Mouse (Mus musculus): ENCODE data around the gene Cav3. TPM values are rescaled to one million over a fixed set of nuclear protein-coding genes. Genes with fewer than 3 reads are reported as not detected.

Cav3 gene
- polyA plus RNA-seq, 1 experiment from 2014 or later: 0.29 TPM

DNA sequence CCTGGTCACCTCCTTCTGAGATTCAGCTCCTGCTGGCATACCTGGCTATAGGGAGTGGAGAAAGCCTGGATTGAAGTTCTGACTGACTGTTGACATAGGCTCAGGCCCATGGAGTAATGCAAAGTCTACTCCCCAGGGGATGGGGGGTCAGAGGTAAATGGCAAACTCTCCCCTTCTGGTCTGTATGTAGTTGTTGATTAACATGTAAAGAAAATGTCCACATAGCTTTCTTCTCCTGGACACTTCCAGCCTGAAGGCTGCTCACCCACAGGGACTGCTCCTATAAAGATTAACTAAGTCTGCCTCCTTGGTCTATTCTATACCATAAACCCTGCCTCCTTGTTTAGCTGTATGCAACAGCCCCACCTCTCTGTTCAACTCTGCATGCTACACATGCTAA, 6.7 kb downstream of the Cav3 start:
- ATAC-seq (ENCODE audit: low read depth): no peak
- no peak overlapping the region for H3K27ac ChIP-seq (ENCODE audit: low read depth, low read length)

DNA sequence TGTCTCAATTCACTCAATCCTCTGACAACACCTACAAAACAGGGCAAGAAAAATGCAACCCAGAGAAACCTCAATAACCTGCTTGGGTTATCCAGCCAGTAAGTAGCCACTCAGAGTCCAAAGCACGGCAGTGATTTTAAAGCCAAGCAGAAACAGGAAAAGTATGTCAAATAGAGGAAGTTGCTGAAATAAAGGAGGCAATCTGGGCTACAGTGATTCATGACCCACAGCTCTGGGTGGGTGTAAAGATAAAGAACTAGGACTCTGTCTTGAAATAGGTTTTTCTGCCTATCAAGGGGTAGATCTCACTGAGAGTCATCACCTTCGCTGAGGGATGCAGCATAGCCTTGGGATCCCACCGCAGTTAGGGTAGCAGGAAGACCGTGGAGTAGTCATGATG, 12.3 kb downstream of the Cav3 start:
- Histone ChIP-seq H3K27ac (ENCODE audit: low read depth, low read length) (no peak overlapping the region), H3K4me3 (ENCODE audit: low read depth, low read length) (no peak overlapping the region), H3K9ac (replicated peaks; ENCODE audit: low read depth, low read length) (no peak overlapping the region), H3K36me3 (ENCODE audit: control insufficient read depth, insufficient read depth, low read length) (no peaks in the 10 kb centered on the region), H3K4me2 (ENCODE audit: low read depth, low read length) (no peak overlapping the region), H3K27me3 (ENCODE audit: control insufficient read depth, insufficient read depth, low read length) (no peaks in the 10 kb centered on the region), H3K4me1 (ENCODE audit: control insufficient read depth, insufficient read depth, low read length) (no peaks in the 10 kb centered on the region), H3K9me3 (ENCODE audit: control insufficient read depth, low read length) (0 out of 2 replicates have a peak, but pooled peaks cover 3% of the 10 kb centered on the region)
- no peak for ATAC-seq (ENCODE audit: low read depth)
- WGBS: 80% methylated on average over 4 of the region's 4 CpGs

More for the DNA sequence above, 6.7 kb downstream of the Cav3 start:
- no peak overlapping the region for H3K4me3 ChIP-seq (ENCODE audit: low read depth, low read length)
- H3K9ac ChIP-seq (replicated peaks; ENCODE audit: low read depth, low read length): no peak overlapping the region
- H3K9me3 ChIP-seq (ENCODE audit: control insufficient read depth, low read length): 0 out of 2 replicates have a peak, but pooled peaks cover 3% of the 10 kb centered on the region
- H3K4me2 ChIP-seq (ENCODE audit: low read depth, low read length): no peak overlapping the region
- no peaks in the 10 kb centered on the region for H3K4me1 ChIP-seq (ENCODE audit: control insufficient read depth, insufficient read depth, low read length)
- no peaks in the 10 kb centered on the region for H3K27me3 ChIP-seq (ENCODE audit: control insufficient read depth, insufficient read depth, low read length)
- H3K36me3 ChIP-seq (ENCODE audit: control insufficient read depth, insufficient read depth, low read length): no peaks in the 10 kb centered on the region

DNA sequence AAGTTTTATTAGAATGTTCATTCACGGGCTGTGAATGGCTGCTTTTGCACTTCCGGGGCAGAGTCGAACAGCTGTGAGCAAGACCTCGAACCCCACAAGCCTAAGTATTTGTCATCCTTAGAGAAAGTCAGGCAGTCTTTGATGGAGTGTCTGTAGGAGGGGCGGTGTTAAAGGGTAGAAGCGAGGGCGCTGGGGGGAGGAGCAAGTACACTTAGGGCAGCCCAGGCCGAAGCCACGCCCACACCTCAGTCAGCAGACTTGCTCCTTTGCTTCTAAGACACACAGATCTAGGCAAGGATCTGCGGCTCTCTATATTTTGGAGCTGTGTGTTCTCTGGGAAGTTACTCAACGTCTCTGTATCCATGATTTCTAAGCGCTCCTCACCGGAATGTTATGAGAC, 20.6 kb downstream of the Cav3 start:
- H3K36me3 ChIP-seq (ENCODE audit: control insufficient read depth, insufficient read depth, low read length): no peaks in the 10 kb centered on the region
- WGBS: 47% methylated on average over 13 of the region's 13 CpGs
- no peaks in the 10 kb centered on the region for H3K9me3 ChIP-seq (ENCODE audit: control insufficient read depth, low read length)
- H3K9ac ChIP-seq (replicated peaks; ENCODE audit: low read depth, low read length): no peak overlapping the region
- H3K4me2 ChIP-seq (ENCODE audit: low read depth, low read length): no peak overlapping the region
- ATAC-seq (ENCODE audit: low read depth): no peak
- H3K27me3 ChIP-seq (ENCODE audit: control insufficient read depth, insufficient read depth, low read length): no peaks in the 10 kb centered on the region
- no peak overlapping the region for H3K27ac ChIP-seq (ENCODE audit: low read depth, low read length)
- no peak overlapping the region for H3K4me3 ChIP-seq (ENCODE audit: low read depth, low read length)
- H3K4me1 ChIP-seq (ENCODE audit: control insufficient read depth, insufficient read depth, low read length): no peaks in the 10 kb centered on the region

DNA sequence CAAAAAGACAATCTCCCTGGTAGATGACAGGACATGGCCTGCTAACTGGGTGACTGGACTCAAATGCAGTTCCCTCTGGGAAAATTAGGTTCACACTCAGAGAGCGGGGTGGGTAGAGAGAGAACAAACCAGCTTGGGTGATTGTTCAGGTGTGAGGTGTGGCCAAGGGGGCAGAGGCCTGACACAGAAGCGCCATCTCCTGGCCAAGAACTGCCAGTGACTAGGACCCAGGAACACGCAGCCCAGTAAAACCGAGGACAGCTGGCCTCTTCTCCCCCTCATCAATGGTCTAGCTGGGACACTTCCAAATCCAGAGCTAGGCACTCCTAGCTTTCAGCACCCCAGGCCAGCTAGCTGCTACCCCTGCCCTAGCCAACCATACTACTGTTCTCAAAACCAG, 25.0 kb downstream of the Cav3 start:
- Histone ChIP-seq H3K36me3 (ENCODE audit: control insufficient read depth, insufficient read depth, low read length) (no peaks in the 10 kb centered on the region), H3K27me3 (ENCODE audit: control insufficient read depth, insufficient read depth, low read length) (peaks cover 17% of the 10 kb centered on the region), H3K4me2 (ENCODE audit: low read depth, low read length) (no peak overlapping the region), H3K4me3 (ENCODE audit: low read depth, low read length) (no peak overlapping the region), H3K4me1 (ENCODE audit: control insufficient read depth, insufficient read depth, low read length) (peaks cover 5% of the 10 kb centered on the region), H3K27ac (ENCODE audit: low read depth, low read length) (no peak overlapping the region), H3K9me3 (ENCODE audit: control insufficient read depth, low read length) (no peaks in the 10 kb centered on the region), H3K9ac (replicated peaks; ENCODE audit: low read depth, low read length) (no peak overlapping the region)
- no peak for ATAC-seq (ENCODE audit: low read depth)
- 5% methylated on average over 4 of the region's 4 CpGs for WGBS

DNA sequence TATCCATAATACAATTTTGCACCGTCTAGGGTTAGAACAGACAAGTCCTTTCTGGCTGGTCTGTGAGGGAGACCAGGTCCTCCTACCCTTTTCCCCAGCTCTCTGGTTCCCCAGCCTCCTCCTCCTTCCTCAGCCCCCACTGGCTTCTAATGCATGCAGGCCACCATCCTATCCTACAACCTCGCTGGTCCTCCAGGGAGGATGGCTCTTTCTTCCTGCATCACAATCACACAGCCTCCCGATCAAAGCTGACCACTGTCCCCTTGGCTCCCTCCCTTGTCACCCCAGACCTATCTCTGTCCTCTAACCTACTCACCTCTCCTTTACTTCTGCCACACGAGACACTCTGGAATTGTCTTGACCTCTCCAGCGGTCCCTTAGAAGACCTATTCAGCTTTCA, 28.7 kb downstream of the Cav3 start:
- no peak for ATAC-seq (ENCODE audit: low read depth)
- Histone ChIP-seq H3K4me1 (ENCODE audit: control insufficient read depth, insufficient read depth, low read length) (peaks cover 11% of the 10 kb centered on the region), H3K4me3 (ENCODE audit: low read depth, low read length) (no peak overlapping the region), H3K9ac (replicated peaks; ENCODE audit: low read depth, low read length) (no peak overlapping the region), H3K4me2 (ENCODE audit: low read depth, low read length) (no peak overlapping the region), H3K27me3 (ENCODE audit: control insufficient read depth, insufficient read depth, low read length) (peaks cover 29% of the 10 kb centered on the region), H3K9me3 (ENCODE audit: control insufficient read depth, low read length) (no peaks in the 10 kb centered on the region), H3K27ac (ENCODE audit: low read depth, low read length) (no peak overlapping the region), H3K36me3 (ENCODE audit: control insufficient read depth, insufficient read depth, low read length) (no peaks in the 10 kb centered on the region)
- WGBS: 83% methylated on average over 5 of the region's 5 CpGs

DNA sequence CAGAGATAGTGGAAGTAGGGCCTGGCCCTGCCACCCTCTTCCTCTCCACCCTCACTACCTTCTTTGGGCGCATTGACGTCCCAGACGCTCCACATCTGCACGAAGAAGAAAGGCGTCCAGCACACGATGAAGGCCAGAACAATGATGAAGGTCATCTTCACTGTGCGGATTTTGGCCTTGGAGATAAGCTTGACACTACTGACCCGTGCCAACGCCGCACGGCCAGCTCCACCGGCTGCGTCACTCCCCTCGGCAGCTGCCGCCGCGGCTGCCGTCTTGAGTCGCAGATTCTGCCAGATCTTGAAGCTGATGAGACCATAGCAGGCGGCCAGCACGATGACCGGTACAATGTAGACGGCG, 29.5 kb downstream of the Cav3 start:
- peak overlapping the region; percentile 32 for H3K4me3 ChIP-seq (ENCODE audit: low read depth, low read length)
- ATAC-seq (ENCODE audit: low read depth): 0 out of 2 replicates have a peak, but pooled peaks have one; percentile 1
- 0 out of 2 replicates have a peak overlapping the region, but pooled peaks have one; percentile 21 for H3K9ac ChIP-seq (replicated peaks; ENCODE audit: low read depth, low read length)
- no peaks in the 10 kb centered on the region for H3K9me3 ChIP-seq (ENCODE audit: control insufficient read depth, low read length)
- peak overlapping the region; percentile 59 for H3K4me2 ChIP-seq (ENCODE audit: low read depth, low read length)
- no peak overlapping the region for H3K27ac ChIP-seq (ENCODE audit: low read depth, low read length)
- H3K36me3 ChIP-seq (ENCODE audit: control insufficient read depth, insufficient read depth, low read length): no peaks in the 10 kb centered on the region
- H3K4me1 ChIP-seq (ENCODE audit: control insufficient read depth, insufficient read depth, low read length): peaks cover 11% of the 10 kb centered on the region
- peaks cover 29% of the 10 kb centered on the region for H3K27me3 ChIP-seq (ENCODE audit: control insufficient read depth, insufficient read depth, low read length)
- 32% methylated on average over 24 of the region's 24 CpGs for WGBS

DNA sequence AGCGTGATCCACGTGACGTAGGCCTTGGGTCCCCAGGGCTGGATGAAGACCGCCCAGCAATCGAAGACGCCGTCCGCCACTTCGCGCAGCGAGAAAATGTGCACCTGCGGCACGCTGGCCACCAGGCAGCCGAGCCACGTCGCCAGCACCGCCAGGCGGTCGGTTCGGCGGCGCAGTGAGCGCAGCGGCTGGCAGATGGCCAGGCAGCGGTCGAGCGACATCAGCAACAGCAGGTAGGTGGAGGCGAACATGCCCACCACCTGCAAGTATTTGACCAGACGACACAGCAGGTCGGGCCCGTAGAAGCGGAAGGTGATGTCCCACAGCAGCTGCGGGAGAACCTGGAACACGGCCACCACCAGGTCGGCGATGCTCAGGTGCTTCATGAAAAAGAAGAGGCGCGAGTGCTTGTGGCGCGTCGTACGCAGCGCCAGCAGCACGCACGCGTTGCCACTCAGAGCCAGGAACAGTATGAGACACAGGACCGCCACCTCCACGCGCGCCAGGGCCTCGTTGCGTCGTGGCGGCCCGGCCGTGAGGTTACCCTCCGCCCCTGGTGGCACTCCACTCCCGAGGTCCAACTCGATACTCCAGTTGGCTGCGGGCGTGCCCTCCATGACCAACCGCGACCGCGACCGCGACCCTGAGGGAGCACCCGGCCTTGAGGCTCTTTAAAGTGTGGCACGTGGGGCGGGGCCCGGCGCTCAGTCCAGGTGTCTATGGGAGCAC, 30.0 kb downstream of the Cav3 start:
- H3K4me1 ChIP-seq (ENCODE audit: control insufficient read depth, insufficient read depth, low read length): peaks cover 11% of the 10 kb centered on the region
- no peaks in the 10 kb centered on the region for H3K9me3 ChIP-seq (ENCODE audit: control insufficient read depth, low read length)
- no peaks in the 10 kb centered on the region for H3K36me3 ChIP-seq (ENCODE audit: control insufficient read depth, insufficient read depth, low read length)
- ATAC-seq (ENCODE audit: low read depth): peak; percentile 23
- no peak overlapping the region for H3K27ac ChIP-seq (ENCODE audit: low read depth, low read length)
- H3K4me3 ChIP-seq (ENCODE audit: low read depth, low read length): peak overlapping the region; percentile 32
- peak overlapping the region; percentile 59 for H3K4me2 ChIP-seq (ENCODE audit: low read depth, low read length)
- 0 out of 2 replicates have a peak overlapping the region, but pooled peaks have one; percentile 21 for H3K9ac ChIP-seq (replicated peaks; ENCODE audit: low read depth, low read length)
- WGBS: 4% methylated on average over 72 of the region's 72 CpGs
- peaks cover 29% of the 10 kb centered on the region for H3K27me3 ChIP-seq (ENCODE audit: control insufficient read depth, insufficient read depth, low read length)

DNA sequence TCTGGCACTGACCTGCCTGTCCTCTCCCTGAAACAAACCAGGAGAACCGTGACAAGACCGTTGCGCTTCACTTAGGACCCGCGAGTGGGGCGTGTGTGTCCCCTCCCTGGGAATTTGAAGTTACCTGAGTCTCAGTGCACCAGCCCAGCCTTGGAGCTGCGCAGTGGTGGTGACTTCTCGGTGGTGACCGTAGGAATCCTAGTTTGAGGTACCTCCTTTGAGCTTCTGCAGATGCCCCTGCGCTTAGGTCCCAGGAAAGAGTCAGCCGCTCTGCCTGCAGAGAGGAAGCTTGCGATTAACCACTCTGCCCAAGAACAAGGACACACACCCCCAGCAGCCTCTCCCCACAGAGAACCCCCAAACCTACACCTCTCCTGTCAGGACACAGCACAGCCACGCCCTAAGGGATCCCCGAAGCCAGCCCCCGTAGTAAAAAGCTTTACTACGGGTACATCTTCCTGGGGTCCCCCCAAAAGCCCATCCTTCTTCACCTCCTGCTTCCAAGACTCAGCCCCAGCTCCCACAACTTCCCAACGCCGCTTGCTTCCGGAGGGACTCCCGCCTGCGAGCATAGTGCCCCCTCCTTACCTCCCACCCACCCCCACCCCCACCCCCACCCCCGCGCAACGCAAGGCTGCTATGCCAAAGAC, 30.7 kb downstream of the Cav3 start, which contains the start of gene Oxtr:
Gene Oxtr (minus strand): TSS at position 34 of the 650 bp plus-strand sequence.
- H3K9me3 ChIP-seq (ENCODE audit: control insufficient read depth, low read length): no peaks in the 10 kb centered on the region
- 5% methylated on average over 24 of the region's 24 CpGs for WGBS
- ATAC-seq (ENCODE audit: low read depth): 0 out of 2 replicates have a peak, but pooled peaks have one; percentile 4
- H3K4me1 ChIP-seq (ENCODE audit: control insufficient read depth, insufficient read depth, low read length): peaks cover 11% of the 10 kb centered on the region
- peak within 1 kb of the TSS; percentile 59 for H3K4me2 ChIP-seq (ENCODE audit: low read depth, low read length)
- 0 out of 2 replicates have a peak within 1 kb of the TSS, but pooled peaks have one; percentile 25 for H3K9ac ChIP-seq (replicated peaks; ENCODE audit: low read depth, low read length)
- H3K27ac ChIP-seq (ENCODE audit: low read depth, low read length): no peak within 1 kb of the TSS
- peak within 1 kb of the TSS; percentile 32 for H3K4me3 ChIP-seq (ENCODE audit: low read depth, low read length)
- no peaks in the 10 kb centered on the region for H3K36me3 ChIP-seq (ENCODE audit: control insufficient read depth, insufficient read depth, low read length)
- H3K27me3 ChIP-seq (ENCODE audit: control insufficient read depth, insufficient read depth, low read length): peaks cover 29% of the 10 kb centered on the region

DNA sequence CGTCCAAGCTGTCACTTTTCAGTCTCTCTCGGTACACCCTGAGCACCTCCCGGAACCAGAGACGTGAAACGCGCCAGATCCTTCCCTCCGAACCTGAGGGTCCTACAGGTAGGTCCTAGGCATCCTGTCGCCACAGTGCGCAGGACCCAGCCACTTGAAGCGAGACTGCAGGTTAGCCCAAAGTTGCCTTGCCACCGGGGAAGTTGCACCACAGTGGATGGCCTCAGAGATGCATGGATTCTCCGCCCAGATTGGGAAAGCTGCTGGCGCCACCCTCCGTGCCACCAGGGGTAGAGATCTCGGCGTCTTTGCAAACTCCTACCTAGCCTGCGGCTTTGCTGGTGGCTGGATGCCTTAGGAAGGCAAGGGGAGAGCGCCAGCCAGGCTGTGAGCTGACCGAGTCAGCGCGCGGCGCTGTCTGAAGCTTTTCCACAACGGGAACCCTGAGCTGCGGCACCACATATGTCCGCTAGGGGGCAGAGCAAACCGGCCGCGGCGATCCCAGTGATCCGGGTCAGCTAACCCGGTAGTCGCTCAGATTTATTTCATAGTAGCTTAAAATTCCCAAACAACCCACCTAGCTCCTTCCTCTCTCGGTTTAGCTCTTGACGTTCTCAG, 31.4 kb downstream of the Cav3 start:
- Histone ChIP-seq H3K27ac (ENCODE audit: low read depth, low read length) (no peak overlapping the region), H3K36me3 (ENCODE audit: control insufficient read depth, insufficient read depth, low read length) (no peaks in the 10 kb centered on the region), H3K4me1 (ENCODE audit: control insufficient read depth, insufficient read depth, low read length) (peaks cover 11% of the 10 kb centered on the region), H3K4me2 (ENCODE audit: low read depth, low read length) (peak overlapping the region; percentile 52), H3K27me3 (ENCODE audit: control insufficient read depth, insufficient read depth, low read length) (peaks cover 29% of the 10 kb centered on the region), H3K9ac (replicated peaks; ENCODE audit: low read depth, low read length) (0 out of 2 replicates have a peak overlapping the region, but pooled peaks have one; percentile 25), H3K9me3 (ENCODE audit: control insufficient read depth, low read length) (no peaks in the 10 kb centered on the region), H3K4me3 (ENCODE audit: low read depth, low read length) (peak overlapping the region; percentile 22)
- 1% methylated on average over 35 of the region's 35 CpGs for WGBS
- ATAC-seq (ENCODE audit: low read depth): peak; percentile 56; the same call in 1 of the 2 replicates
